Mouse (Mus musculus): Measurements from ENCODE around the gene Olfr1066. TPM values are rescaled to one million over a fixed set of nuclear protein-coding genes. Genes with fewer than 3 reads are reported as not detected.

Gene Olfr1066
- not detected in 2 replicates for polyA plus RNA-seq (2012; rRNA removed; ENCODE audit: low replicate concordance)

GRCm38 (mm10) chr2:86456169-86456568 lies at the start of gene Olfr1066:
Gene Olfr1066, minus strand, starts transcription at chr2:86456269.

DNA sequence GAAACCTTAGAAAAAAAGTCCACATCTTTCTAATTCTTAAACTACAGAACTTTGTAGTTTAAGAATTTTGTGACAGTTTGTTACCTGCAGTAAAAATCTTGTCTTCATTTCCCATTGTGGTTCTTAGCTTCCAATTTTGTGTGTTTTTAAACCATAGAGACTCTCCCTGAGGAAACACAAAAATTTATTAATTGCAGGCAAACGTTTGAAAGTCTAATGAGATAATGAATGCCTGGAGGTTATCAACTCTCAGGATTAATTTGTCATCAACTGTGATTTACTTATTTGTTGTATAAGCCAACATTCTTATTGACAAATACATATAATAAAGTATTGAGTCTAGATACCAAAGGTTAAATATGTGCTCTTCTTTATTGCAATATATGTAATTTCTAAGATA lies 31.2 kb upstream of the Olfr1066 start, which contains the start of gene Olfr228:
Olfr228 (minus strand) TSS at position 101 of the 400 bp plus-strand sequence.

DNA sequence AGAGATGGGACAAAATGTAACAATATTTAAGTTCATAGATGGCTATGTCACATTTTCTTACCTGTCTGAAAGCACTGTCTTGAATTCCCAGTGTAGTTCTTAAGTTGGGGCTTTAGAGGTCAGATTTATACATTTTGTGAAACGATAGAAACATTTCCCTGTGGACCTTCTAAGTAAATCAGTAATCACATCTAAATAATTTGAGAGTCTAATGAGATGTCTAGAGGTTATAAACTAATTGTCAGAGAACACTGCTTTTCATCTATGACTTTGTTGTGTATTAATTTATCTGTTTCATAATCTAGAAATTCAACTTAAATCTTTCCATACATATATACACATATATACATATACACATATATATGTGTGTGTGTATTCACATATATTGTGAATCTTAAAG lies 5.6 kb downstream of the Olfr1066 start, which contains the start of gene Olfr1065:
Olfr1065 (minus strand) TSS at position 101 of the 400 bp plus-strand sequence.

GRCm38 (mm10) chr2:86426649-86427048 lies 29.4 kb downstream of the Olfr1066 start, which contains the start of gene Olfr1062:
Gene Olfr1062, minus strand, starts transcription at chr2:86426749.

DNA sequence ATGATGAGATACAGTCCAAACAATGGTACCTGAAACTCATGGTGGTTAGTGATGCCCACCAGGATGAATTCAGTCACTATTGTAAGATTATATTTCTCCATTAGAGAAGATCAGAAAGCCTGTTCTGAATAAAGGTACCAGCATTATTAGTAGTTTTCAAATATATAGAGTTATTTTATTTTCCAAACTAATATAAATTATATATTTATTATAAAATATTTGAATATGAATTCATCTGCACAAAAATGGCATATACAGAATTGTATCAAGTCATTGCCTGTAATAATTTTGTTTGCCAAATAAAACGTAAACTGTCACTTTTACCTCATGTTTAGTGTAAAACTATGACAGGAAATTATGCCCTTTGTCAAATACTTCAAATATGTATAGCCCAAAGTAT lies 42.1 kb downstream of the Olfr1066 start, which contains the start of gene Olfr1061:
Olfr1061 (minus strand) TSS at position 101 of the 400 bp plus-strand sequence.

Other genes with a start within 250 kb of the Olfr1066 start
- not detected in 2 replicates for gene Olfr1046, start 237.0 kb downstream of the Olfr1066 start, polyA plus RNA-seq (2012; rRNA removed; ENCODE audit: low replicate concordance)
- not detected in 2 replicates for gene Olfr1047, start 224.9 kb downstream of the Olfr1066 start, polyA plus RNA-seq (2012; rRNA removed; ENCODE audit: low replicate concordance)
- not detected in 2 replicates for gene Olfr1048, start 216.0 kb downstream of the Olfr1066 start, polyA plus RNA-seq (2012; rRNA removed; ENCODE audit: low replicate concordance)
- not detected in 2 replicates for gene Olfr1049, start 197.9 kb downstream of the Olfr1066 start, polyA plus RNA-seq (2012; rRNA removed; ENCODE audit: low replicate concordance)
- gene Olfr1051, start 177.2 kb downstream of the Olfr1066 start, polyA plus RNA-seq (2012; rRNA removed; ENCODE audit: low replicate concordance) = not detected in 2 replicates
- gene Olfr1052, start 163.8 kb downstream of the Olfr1066 start, polyA plus RNA-seq (2012; rRNA removed; ENCODE audit: low replicate concordance) = not detected in 2 replicates
- not detected in 2 replicates for gene Olfr1053, start 141.0 kb downstream of the Olfr1066 start, polyA plus RNA-seq (2012; rRNA removed; ENCODE audit: low replicate concordance)
- not detected in 2 replicates for gene Olfr1054, start 120.8 kb downstream of the Olfr1066 start, polyA plus RNA-seq (2012; rRNA removed; ENCODE audit: low replicate concordance)
- not detected in 2 replicates for gene Olfr1055, start 106.0 kb downstream of the Olfr1066 start, polyA plus RNA-seq (2012; rRNA removed; ENCODE audit: low replicate concordance)
- gene Olfr1056, start 93.8 kb downstream of the Olfr1066 start, polyA plus RNA-seq (2012; rRNA removed; ENCODE audit: low replicate concordance) = not detected in 2 replicates
- gene Olfr1057, start 77.9 kb downstream of the Olfr1066 start, polyA plus RNA-seq (2012; rRNA removed; ENCODE audit: low replicate concordance) = not detected in 2 replicates
- not detected in 2 replicates for gene Olfr1058, start 67.7 kb downstream of the Olfr1066 start, polyA plus RNA-seq (2012; rRNA removed; ENCODE audit: low replicate concordance)
- not detected in 2 replicates for gene Olfr1061, start 42.2 kb downstream of the Olfr1066 start, polyA plus RNA-seq (2012; rRNA removed; ENCODE audit: low replicate concordance)
- not detected in 2 replicates for gene Olfr1062, start 29.5 kb downstream of the Olfr1066 start, polyA plus RNA-seq (2012; rRNA removed; ENCODE audit: low replicate concordance)
- gene Olfr1065, start 5.7 kb downstream of the Olfr1066 start, polyA plus RNA-seq (2012; rRNA removed; ENCODE audit: low replicate concordance) = not detected in 2 replicates
- not detected in 2 replicates for gene Olfr228, start 31.1 kb upstream of the Olfr1066 start, polyA plus RNA-seq (2012; rRNA removed; ENCODE audit: low replicate concordance)
- not detected in 2 replicates for gene Olfr1076, start 52.2 kb upstream of the Olfr1066 start, polyA plus RNA-seq (2012; rRNA removed; ENCODE audit: low replicate concordance)
- not detected in 2 replicates for gene Olfr1079, start 86.2 kb upstream of the Olfr1066 start, polyA plus RNA-seq (2012; rRNA removed; ENCODE audit: low replicate concordance)
- not detected in 2 replicates for gene Olfr1080, start 102.0 kb upstream of the Olfr1066 start, polyA plus RNA-seq (2012; rRNA removed; ENCODE audit: low replicate concordance)
- gene Olfr1082, start 142.7 kb upstream of the Olfr1066 start, polyA plus RNA-seq (2012; rRNA removed; ENCODE audit: low replicate concordance) = not detected in 2 replicates
- not detected in 2 replicates for gene Olfr1084, start 183.5 kb upstream of the Olfr1066 start, polyA plus RNA-seq (2012; rRNA removed; ENCODE audit: low replicate concordance)
- not detected in 2 replicates for gene Olfr1085, start 205.8 kb upstream of the Olfr1066 start, polyA plus RNA-seq (2012; rRNA removed; ENCODE audit: low replicate concordance)
- gene Olfr1086, start 223.8 kb upstream of the Olfr1066 start, polyA plus RNA-seq (2012; rRNA removed; ENCODE audit: low replicate concordance) = not detected in 2 replicates
- not detected in 2 replicates for gene Olfr1087, start 242.1 kb upstream of the Olfr1066 start, polyA plus RNA-seq (2012; rRNA removed; ENCODE audit: low replicate concordance)